Mouse (Mus musculus): Measurements from ENCODE around the gene Tle4. TPM values are rescaled to one million over a fixed set of nuclear protein-coding genes. Genes with fewer than 3 reads are reported as not detected.

Gene Tle4
- total and polyA plus RNA-seq, 3 experiments: 5.8 to 10.3 (median 8.5) TPM

- TF ChIP-seq CTCF (IDR thresholded peaks at IDR 0.05) (no peak), POLR2A (IDR thresholded peaks at IDR 0.05; ENCODE audit: insufficient read depth, low read depth, low read length) (no peak), EP300 (IDR thresholded peaks at IDR 0.05; ENCODE audit: insufficient read depth, low read depth, low read length) (no peak)
These were observed 50.0 kb downstream of the Tle4 start for GRCm38 (mm10) chr19:14547871-14548270.

GRCm38 (mm10) chr19:14547133-14547842 lies 50.6 kb downstream of the Tle4 start:
- no peaks in the 10 kb centered on the region for H3K36me3 ChIP-seq (ENCODE audit: control insufficient read depth, insufficient read depth, low read length)
- TF ChIP-seq EP300 (IDR thresholded peaks at IDR 0.05; ENCODE audit: insufficient read depth, low read depth, low read length) (no peak), POLR2A (IDR thresholded peaks at IDR 0.05; ENCODE audit: insufficient read depth, low read depth, low read length) (no peak), CTCF (IDR thresholded peaks at IDR 0.05) (no peak)
- no peaks in the 10 kb centered on the region; the same call in 1 of the 2 replicates for H3K4me1 ChIP-seq (ENCODE audit: control insufficient read depth, insufficient read depth, low read length)
- H3K79me2 ChIP-seq (replicated peaks; ENCODE audit: control insufficient read depth, insufficient read depth, low read length): no peaks in the 10 kb centered on the region
- 96% methylated on average over 8 of the region's 8 CpGs for WGBS
- no peaks in the 10 kb centered on the region for H3K27me3 ChIP-seq (ENCODE audit: control insufficient read depth, insufficient read depth, low read length)
- no peak for DNase-seq
- H3K4me3 ChIP-seq: no peak overlapping the region
- no peak overlapping the region for H3K9ac ChIP-seq (ENCODE audit: low read depth, low read length)
- H3K27ac ChIP-seq: no peak overlapping the region
- intact Hi-C loops (cut with DNase I): no loop called here

More at GRCm38 (mm10) chr19:14547871-14548270, 50.0 kb downstream of the Tle4 start:
- DNase-seq: no peak
- no peaks in the 10 kb centered on the region for H3K27me3 ChIP-seq (ENCODE audit: control insufficient read depth, insufficient read depth, low read length)
- H3K27ac ChIP-seq: no peak overlapping the region
- no peak overlapping the region for H3K4me3 ChIP-seq
- no peaks in the 10 kb centered on the region; the same call in 1 of the 2 replicates for H3K4me1 ChIP-seq (ENCODE audit: control insufficient read depth, insufficient read depth, low read length)
- H3K36me3 ChIP-seq (ENCODE audit: control insufficient read depth, insufficient read depth, low read length): no peaks in the 10 kb centered on the region
- no peaks in the 10 kb centered on the region for H3K79me2 ChIP-seq (replicated peaks; ENCODE audit: control insufficient read depth, insufficient read depth, low read length)
- H3K9ac ChIP-seq (ENCODE audit: low read depth, low read length): no peak overlapping the region
- 71% methylated on average over 3 of the region's 3 CpGs for WGBS
- intact Hi-C loops (cut with DNase I): no loop called here

GRCm38 (mm10) chr19:14545485-14545884 lies 52.4 kb downstream of the Tle4 start:
- Histone ChIP-seq H3K27ac (no peak overlapping the region), H3K27me3 (ENCODE audit: control insufficient read depth, insufficient read depth, low read length) (no peaks in the 10 kb centered on the region), H3K9ac (ENCODE audit: low read depth, low read length) (no peak overlapping the region), H3K79me2 (replicated peaks; ENCODE audit: control insufficient read depth, insufficient read depth, low read length) (no peaks in the 10 kb centered on the region), H3K36me3 (ENCODE audit: control insufficient read depth, insufficient read depth, low read length) (no peaks in the 10 kb centered on the region; the same call in 1 of the 2 replicates), H3K4me1 (ENCODE audit: control insufficient read depth, insufficient read depth, low read length) (no peaks in the 10 kb centered on the region; the same call in 1 of the 2 replicates), H3K4me3 (no peak overlapping the region)
- TF ChIP-seq CTCF (IDR thresholded peaks at IDR 0.05) (no peak), POLR2A (IDR thresholded peaks at IDR 0.05; ENCODE audit: insufficient read depth, low read depth, low read length) (no peak), EP300 (IDR thresholded peaks at IDR 0.05; ENCODE audit: insufficient read depth, low read depth, low read length) (no peak)
- 68% methylated on average over 1 of the region's 1 CpGs for WGBS
- no peak for DNase-seq
- intact Hi-C loops (cut with DNase I): no loop called here

GRCm38 (mm10) chr19:14543305-14543704 lies 54.5 kb downstream of the Tle4 start:
- no peaks in the 10 kb centered on the region; the same call in 1 of the 2 replicates for H3K36me3 ChIP-seq (ENCODE audit: control insufficient read depth, insufficient read depth, low read length)
- TF ChIP-seq CTCF (IDR thresholded peaks at IDR 0.05) (no peak), EP300 (IDR thresholded peaks at IDR 0.05; ENCODE audit: insufficient read depth, low read depth, low read length) (no peak), POLR2A (IDR thresholded peaks at IDR 0.05; ENCODE audit: insufficient read depth, low read depth, low read length) (no peak)
- H3K27ac ChIP-seq: no peak overlapping the region
- no peaks in the 10 kb centered on the region for H3K79me2 ChIP-seq (replicated peaks; ENCODE audit: control insufficient read depth, insufficient read depth, low read length)
- no peaks in the 10 kb centered on the region for H3K4me1 ChIP-seq (ENCODE audit: control insufficient read depth, insufficient read depth, low read length)
- no peak for DNase-seq
- H3K9ac ChIP-seq (ENCODE audit: low read depth, low read length): no peak overlapping the region
- H3K27me3 ChIP-seq (ENCODE audit: control insufficient read depth, insufficient read depth, low read length): no peaks in the 10 kb centered on the region
- 59% methylated on average over 1 of the region's 1 CpGs for WGBS
- intact Hi-C loops (cut with DNase I): no loop called here
- H3K4me3 ChIP-seq: no peak overlapping the region

- Histone ChIP-seq H3K4me1 (ENCODE audit: control insufficient read depth, insufficient read depth, low read length) (no peaks in the 10 kb centered on the region), H3K79me2 (replicated peaks; ENCODE audit: control insufficient read depth, insufficient read depth, low read length) (no peaks in the 10 kb centered on the region), H3K27me3 (ENCODE audit: control insufficient read depth, insufficient read depth, low read length) (no peaks in the 10 kb centered on the region), H3K27ac (no peak overlapping the region), H3K36me3 (ENCODE audit: control insufficient read depth, insufficient read depth, low read length) (no peaks in the 10 kb centered on the region; the same call in 1 of the 2 replicates), H3K4me3 (no peak overlapping the region), H3K9ac (ENCODE audit: low read depth, low read length) (no peak overlapping the region)
- WGBS: 86% methylated on average over 3 of the region's 3 CpGs
- DNase-seq: no peak
- no peak for TF ChIP-seq POLR2A (IDR thresholded peaks at IDR 0.05; ENCODE audit: insufficient read depth, low read depth, low read length)
- no peak for TF ChIP-seq CTCF (IDR thresholded peaks at IDR 0.05)
- TF ChIP-seq EP300 (IDR thresholded peaks at IDR 0.05; ENCODE audit: insufficient read depth, low read depth, low read length): no peak
- intact Hi-C loops (cut with DNase I): no loop called here
These were observed 57.2 kb downstream of the Tle4 start for GRCm38 (mm10) chr19:14540678-14541077.

- 91% methylated on average over 2 of the region's 2 CpGs for WGBS
- intact Hi-C loops (cut with DNase I): no loop called here
These were observed 61.2 kb downstream of the Tle4 start for GRCm38 (mm10) chr19:14536676-14537075.

More at GRCm38 (mm10) chr19:14536676-14537075, 61.2 kb downstream of the Tle4 start:
- Histone ChIP-seq H3K27ac (no peak overlapping the region), H3K4me3 (no peak overlapping the region), H3K9ac (ENCODE audit: low read depth, low read length) (no peak overlapping the region), H3K79me2 (replicated peaks; ENCODE audit: control insufficient read depth, insufficient read depth, low read length) (no peaks in the 10 kb centered on the region), H3K36me3 (ENCODE audit: control insufficient read depth, insufficient read depth, low read length) (no peaks in the 10 kb centered on the region), H3K27me3 (ENCODE audit: control insufficient read depth, insufficient read depth, low read length) (no peaks in the 10 kb centered on the region), H3K4me1 (ENCODE audit: control insufficient read depth, insufficient read depth, low read length) (no peaks in the 10 kb centered on the region)
- no peak for DNase-seq
- no peak for TF ChIP-seq CTCF (IDR thresholded peaks at IDR 0.05)
- TF ChIP-seq POLR2A (IDR thresholded peaks at IDR 0.05; ENCODE audit: insufficient read depth, low read depth, low read length): no peak
- no peak for TF ChIP-seq EP300 (IDR thresholded peaks at IDR 0.05; ENCODE audit: insufficient read depth, low read depth, low read length)

Data from heart, adult 2 months (tissue).